Mouse (Mus musculus) T-cell, adult 2 months (primary cell): ENCODE measurements at regions not wholly inside any gene's neighbourhood (a gene's known extent, or its start where the extent isn't known, plus 50 kb on each side); places are given as distances from the start of the nearest gene placed in this dataset.

Experiments used
- DNase-seq: peaks from one replicate; pipeline ENCODE4 v3.0.0; 2022; ENCODE audit warnings: low spot score

- no peak for DNase-seq
Measured at GRCm38 (mm10) chr11:23996250-23996649, 78.6 kb downstream of the A830031A19Rik start.

- DNase-seq: no peak
Measured at GRCm38 (mm10) chr11:23994160-23994559, 80.7 kb downstream of the A830031A19Rik start.

- no peak for DNase-seq
Measured at GRCm38 (mm10) chr11:23987532-23988450, 87.1 kb downstream of the A830031A19Rik start.

- DNase-seq: no peak
Measured at GRCm38 (mm10) chr11:23985231-23985630, 89.6 kb downstream of the A830031A19Rik start.

- peak; percentile 35 for DNase-seq
Measured at GRCm38 (mm10) chr11:23979332-23979731, 84.3 kb upstream of the Papolg start.

- DNase-seq: no peak
Measured at GRCm38 (mm10) chr11:23978300-23978699, 83.2 kb upstream of the Papolg start.

- DNase-seq: no peak
Measured at GRCm38 (mm10) chr11:23977096-23977495, 82.0 kb upstream of the Papolg start.

GRCm38 (mm10) chr11:23954323-23954722 lies 59.3 kb upstream of the Papolg start:
- no peak for DNase-seq

- DNase-seq: no peak
Measured at GRCm38 (mm10) chr11:23945966-23946365, 50.9 kb upstream of the Papolg start.
